Mouse (Mus musculus) erythroblast, embryonic 14.5 days (primary cell): ENCODE results near the gene Donson. TPM values are rescaled to one million over a fixed set of nuclear protein-coding genes. Genes with fewer than 3 reads are reported as not detected.

Experiments used
- H3K27me3 ChIP-seq: 2 replicates; pipeline ENCODE4 v1.6.1; 2012; ENCODE audit warnings: inconsistent platforms; ENCODE audit not compliant: control insufficient read depth
- H3K36me3 ChIP-seq: 2 replicates; pipeline ENCODE4 v1.6.1; 2012; ENCODE audit warnings: mild to moderate bottlenecking, inconsistent platforms; ENCODE audit not compliant: control insufficient read depth
- H3K4me1 ChIP-seq: 2 replicates; pipeline ENCODE4 v1.6.1; 2012; ENCODE audit warnings: inconsistent platforms; ENCODE audit not compliant: control insufficient read depth
- H3K4me3 ChIP-seq: replicated peaks from 2 replicates; pipeline ENCODE3; 2012; ENCODE audit warnings: moderate library complexity, mild to moderate bottlenecking, inconsistent platforms
- H3K9me3 ChIP-seq: 2 replicates; pipeline ENCODE4 v1.6.1; 2012; ENCODE audit warnings: low read length, inconsistent platforms, mixed read lengths; ENCODE audit not compliant: control insufficient read depth
- GATA1 ChIP-seq: IDR thresholded peaks from 2 replicates; pipeline ENCODE4 v1.6.1; 2012; ENCODE audit warnings: low read length, inconsistent platforms, mixed read lengths
- TAL1 ChIP-seq: IDR thresholded peaks from 3 replicates; pipeline ENCODE4 v1.6.1; 2012; ENCODE audit warnings: low read length, inconsistent platforms, mixed read lengths
- polyA plus RNA-seq: library from polyadenylated mRNA; stranded (reverse); fragments of >175 nt; gene quantifications from 2 replicates; pipeline ENCODE4 v1.2.3, GENCODE M21; 2012

The Donson gene
- 6.7 and 6.9 TPM in 2 replicates for polyA plus RNA-seq

GRCm38 (mm10) chr16:91688619-91689334 lies at the start of gene Donson:
Donson (minus strand) TSS chr16:91688770.
- TF ChIP-seq GATA1 = no peak
- TF ChIP-seq TAL1 = no peak
- Histone ChIP-seq H3K27me3 (no peaks in the 10 kb centered on the region), H3K4me3 (peak within 1 kb of the TSS; percentile 97), H3K36me3 (peaks cover 64% of the 10 kb centered on the region), H3K4me1 (peaks cover 56% of the 10 kb centered on the region), H3K9me3 (no peaks in the 10 kb centered on the region)

- Histone ChIP-seq H3K27me3 (peaks cover 83% of the 10 kb centered on the region), H3K4me3 (no peak overlapping the region)
These were observed 47.7 kb upstream of the Donson start for GRCm38 (mm10) chr16:91736046-91736816.

GRCm38 (mm10) chr16:91734771-91735170 lies 46.2 kb upstream of the Donson start:
- Histone ChIP-seq H3K36me3 (no peaks in the 10 kb centered on the region), H3K9me3 (peaks cover 2% of the 10 kb centered on the region; the same call in 1 of the 2 replicates), H3K27me3 (peaks cover 89% of the 10 kb centered on the region), H3K4me3 (no peak overlapping the region), H3K4me1 (peaks cover 7% of the 10 kb centered on the region)
- TF ChIP-seq TAL1 (no peak), GATA1 (no peak)

More at GRCm38 (mm10) chr16:91736046-91736816, 47.7 kb upstream of the Donson start:
- TF ChIP-seq TAL1 (no peak), GATA1 (no peak)
- Histone ChIP-seq H3K36me3 (no peaks in the 10 kb centered on the region), H3K4me1 (no peaks in the 10 kb centered on the region), H3K9me3 (no peaks in the 10 kb centered on the region; the same call in 1 of the 2 replicates)

GRCm38 (mm10) chr16:91732816-91733215 lies 44.2 kb upstream of the Donson start:
- TF ChIP-seq GATA1 (no peak), TAL1 (no peak)
- Histone ChIP-seq H3K4me3 (no peak overlapping the region), H3K9me3 (peaks cover 3% of the 10 kb centered on the region; the same call in 1 of the 2 replicates), H3K36me3 (no peaks in the 10 kb centered on the region), H3K4me1 (peaks cover 23% of the 10 kb centered on the region), H3K27me3 (peaks cover 89% of the 10 kb centered on the region)

- Histone ChIP-seq H3K9me3 (peaks cover 3% of the 10 kb centered on the region; the same call in 1 of the 2 replicates), H3K4me3 (peak overlapping the region; percentile 70), H3K4me1 (peaks cover 44% of the 10 kb centered on the region), H3K36me3 (peaks cover 18% of the 10 kb centered on the region), H3K27me3 (peaks cover 65% of the 10 kb centered on the region)
- TF ChIP-seq TAL1 (no peak), GATA1 (no peak)
These were observed 41.9 kb upstream of the Donson start for GRCm38 (mm10) chr16:91730446-91730845.

- H3K4me1 ChIP-seq = peaks cover 44% of the 10 kb centered on the region
- H3K9me3 ChIP-seq = peaks cover 3% of the 10 kb centered on the region; the same call in 1 of the 2 replicates
- H3K27me3 ChIP-seq = peaks cover 60% of the 10 kb centered on the region
- TF ChIP-seq TAL1 = no peak
- peak overlapping the region; percentile 70 for H3K4me3 ChIP-seq
- peaks cover 21% of the 10 kb centered on the region for H3K36me3 ChIP-seq
These were observed 41.4 kb upstream of the Donson start for GRCm38 (mm10) chr16:91729821-91730441.

GRCm38 (mm10) chr16:91729066-91729482 lies 40.5 kb upstream of the Donson start, which contains the start of gene Itsn1:
Itsn1 (plus strand) TSS chr16:91729281.
- TF ChIP-seq GATA1 (peak; percentile 53; the same call in 1 of the 2 replicates), TAL1 (no peak)
- peaks cover 30% of the 10 kb centered on the region for H3K36me3 ChIP-seq
- H3K27me3 ChIP-seq = peaks cover 51% of the 10 kb centered on the region
- H3K4me3 ChIP-seq = peak within 1 kb of the TSS; percentile 70
- H3K9me3 ChIP-seq = peaks cover 3% of the 10 kb centered on the region; the same call in 1 of the 2 replicates
- H3K4me1 ChIP-seq = peaks cover 50% of the 10 kb centered on the region

GRCm38 (mm10) chr16:91728123-91729065 lies 39.8 kb upstream of the Donson start, which contains the start of gene Cryzl1:
Cryzl1 (minus strand) TSS chr16:91728975.
- Histone ChIP-seq H3K4me1 (peaks cover 54% of the 10 kb centered on the region), H3K9me3 (peaks cover 3% of the 10 kb centered on the region; the same call in 1 of the 2 replicates), H3K4me3 (peak within 1 kb of the TSS; percentile 70), H3K36me3 (peaks cover 33% of the 10 kb centered on the region), H3K27me3 (peaks cover 44% of the 10 kb centered on the region)
- TF ChIP-seq TAL1 (no peak), GATA1 (no peak)
